Mouse (Mus musculus) heart, adult 10 weeks (tissue): ENCODE data around the gene Ascc2. TPM values are rescaled to one million over a fixed set of nuclear protein-coding genes. Genes with fewer than 3 reads are reported as not detected.

Experiments
- polyA plus RNA-seq: library from polyadenylated mRNA; stranded (reverse); fragments of 350-450 nt; fragmentation: Illumina TruSeq; extraction: RNeasy Lipid Tissue Mini Kit (QIAGEN cat#74804); gene quantifications from one replicate; pipeline ENCODE4 v1.2.3, GENCODE M21; 2014; ENCODE audit warnings: low read depth, low replicate concordance

The Ascc2 gene
- polyA plus RNA-seq = 15.9 TPM

GRCm38 (mm10) chr11:4637534-4638234, at the start of gene Ascc2:
Ascc2 (plus strand) TSS chr11:4637747.

GRCm38 (mm10) chr11:4594608-4595500, 42.7 kb upstream of the Ascc2 start, which contains the start of gene Mtmr3:
Mtmr3 (minus strand) TSS chr11:4594863.

GRCm38 (mm10) chr11:4620017-4620485, 17.5 kb upstream of the Ascc2 start, which contains the start of gene Gm11032:
Gm11032 (plus strand) TSS chr11:4620067.

GRCm38 (mm10) chr11:4704072-4704964, 66.8 kb downstream of the Ascc2 start, which contains the start of the genes Uqcr10 and Zmat5:
Uqcr10 (minus strand) TSS chr11:4704342.
Zmat5 (plus strand) TSS chr11:4704678.

Other genes with a start within 250 kb of the Ascc2 start
- gene Hormad2, start 196.6 kb upstream of the Ascc2 start, polyA plus RNA-seq = not detected
- gene Mtmr3, start 42.9 kb upstream of the Ascc2 start, polyA plus RNA-seq = 39.2 TPM
- not detected for gene Gm11032, start 17.7 kb upstream of the Ascc2 start, polyA plus RNA-seq
- 1,829 TPM for gene Uqcr10, start 66.6 kb downstream of the Ascc2 start, polyA plus RNA-seq
- gene Zmat5, start 66.9 kb downstream of the Ascc2 start, polyA plus RNA-seq = 34.0 TPM
- not detected for gene Cabp7, start 109.0 kb downstream of the Ascc2 start, polyA plus RNA-seq
- 83.4 TPM for gene Nf2, start 211.8 kb downstream of the Ascc2 start, polyA plus RNA-seq
- 1.2 TPM for gene Nipsnap1, start 236.2 kb downstream of the Ascc2 start, polyA plus RNA-seq